Mouse (Mus musculus): ENCODE results near the gene Tulp3. TPM values are rescaled to one million over a fixed set of nuclear protein-coding genes. Genes with fewer than 3 reads are reported as not detected.

Gene Tulp3
- polyA plus RNA-seq, 1 experiment from 2014 or later = 23.4 TPM

- 57% methylated on average over 14 of the region's 14 CpGs for WGBS
- H3K4me1 ChIP-seq = peaks cover 42% of the 10 kb centered on the region
- no peaks in the 10 kb centered on the region for H3K9me3 ChIP-seq
- no peak for DNase-seq (ENCODE audit: low spot score)
- no peaks in the 10 kb centered on the region for H3K36me3 ChIP-seq (replicated peaks)
- H3K27ac ChIP-seq (replicated peaks) = 0 out of 2 replicates have a peak overlapping the region, but pooled peaks have one; percentile 32
- H3K4me3 ChIP-seq = no peak overlapping the region
- no peaks in the 10 kb centered on the region for H3K27me3 ChIP-seq (replicated peaks; ENCODE audit: low read depth, poor library complexity, severe bottlenecking)
These were observed 75.0 kb downstream of the Tulp3 start for GRCm38 (mm10) chr6:128280472-128281145.

- DNase-seq (ENCODE audit: low spot score) = no peak
- no peak overlapping the region for H3K4me3 ChIP-seq
These were observed 76.0 kb downstream of the Tulp3 start for GRCm38 (mm10) chr6:128279608-128280007.

DNA sequence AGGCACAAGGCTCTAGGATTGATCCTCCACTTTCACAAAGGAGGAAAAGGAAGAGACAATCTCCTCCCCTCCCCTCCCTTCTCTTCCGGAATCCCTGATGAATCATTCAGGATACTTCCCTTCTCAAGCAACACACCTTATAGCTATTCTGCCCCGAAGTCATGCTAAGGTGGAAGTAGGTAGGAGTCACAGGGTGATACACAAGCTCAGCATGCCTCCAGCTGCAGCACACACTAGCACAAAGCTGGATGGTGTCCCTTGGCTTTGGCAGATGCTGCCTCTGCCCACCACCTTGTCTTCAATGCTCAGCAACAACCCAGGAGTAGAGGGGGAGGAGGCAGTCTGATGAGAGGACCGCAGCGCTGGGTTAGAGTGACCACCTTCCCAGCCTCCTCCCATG lies 76.6 kb downstream of the Tulp3 start:
- no peak overlapping the region for H3K4me3 ChIP-seq
- WGBS = 68% methylated on average over 4 of the region's 4 CpGs
- H3K36me3 ChIP-seq (replicated peaks) = no peaks in the 10 kb centered on the region
- 0 out of 2 replicates have a peak overlapping the region, but pooled peaks have one; percentile 7 for H3K27ac ChIP-seq (replicated peaks)
- no peaks in the 10 kb centered on the region for H3K27me3 ChIP-seq (replicated peaks; ENCODE audit: low read depth, poor library complexity, severe bottlenecking)
- H3K4me1 ChIP-seq = peaks cover 36% of the 10 kb centered on the region
- no peak for DNase-seq (ENCODE audit: low spot score)
- H3K9me3 ChIP-seq = no peaks in the 10 kb centered on the region

More at GRCm38 (mm10) chr6:128279608-128280007, 76.0 kb downstream of the Tulp3 start:
- Histone ChIP-seq H3K27ac (replicated peaks) (no peak overlapping the region), H3K27me3 (replicated peaks; ENCODE audit: low read depth, poor library complexity, severe bottlenecking) (no peaks in the 10 kb centered on the region), H3K4me1 (peaks cover 38% of the 10 kb centered on the region), H3K36me3 (replicated peaks) (no peaks in the 10 kb centered on the region), H3K9me3 (no peaks in the 10 kb centered on the region)
- 50% methylated on average over 5 of the region's 5 CpGs for WGBS

DNA sequence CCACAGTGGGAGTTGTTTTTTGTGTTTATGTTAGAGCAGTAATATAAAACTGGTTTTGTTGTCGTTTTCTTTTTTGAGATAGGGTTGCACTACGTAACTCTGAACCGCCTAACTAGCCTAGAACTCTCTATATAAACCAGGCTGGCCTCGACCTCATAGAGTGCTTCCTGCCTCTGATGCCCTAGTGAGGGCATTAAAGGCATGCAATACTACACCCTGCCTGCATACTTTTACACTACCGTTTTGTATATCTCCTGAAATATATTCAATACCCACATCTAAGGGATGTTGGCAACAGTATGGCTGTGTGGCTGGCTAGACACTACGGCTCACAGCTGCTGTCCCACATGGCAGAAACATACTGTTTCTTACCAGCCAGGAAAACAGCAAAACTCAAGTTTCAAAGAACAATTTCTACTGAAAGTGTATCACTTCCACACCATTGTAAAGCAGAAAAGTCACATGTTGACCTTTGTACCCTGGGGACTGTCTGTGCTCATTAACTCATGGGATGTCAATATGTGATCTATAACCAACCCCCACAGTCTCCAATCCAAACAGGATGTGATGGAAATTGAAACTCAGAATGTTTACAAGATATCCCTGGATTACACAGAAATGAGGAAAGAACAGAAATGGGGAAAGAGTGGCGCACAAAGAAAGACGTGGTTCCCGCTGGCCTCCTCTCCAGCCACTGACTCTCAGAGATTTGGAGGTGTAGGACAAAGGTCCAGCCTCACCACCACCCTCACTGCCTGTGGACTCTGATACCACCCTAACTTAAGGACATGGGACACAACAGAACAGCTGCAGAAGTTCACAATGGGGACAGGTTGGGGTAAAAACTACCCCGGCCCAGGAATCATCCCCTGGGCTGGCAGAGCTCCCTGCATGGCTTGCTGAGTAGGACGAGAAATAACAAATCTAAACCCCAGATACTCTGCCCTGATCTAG lies 78.2 kb downstream of the Tulp3 start:
- Histone ChIP-seq H3K4me3 (no peak overlapping the region), H3K4me1 (peaks cover 36% of the 10 kb centered on the region), H3K27ac (replicated peaks) (peak overlapping the region; percentile 61), H3K27me3 (replicated peaks; ENCODE audit: low read depth, poor library complexity, severe bottlenecking) (no peaks in the 10 kb centered on the region), H3K36me3 (replicated peaks) (no peaks in the 10 kb centered on the region), H3K9me3 (no peaks in the 10 kb centered on the region)
- WGBS = 70% methylated on average over 11 of the region's 11 CpGs
- DNase-seq (ENCODE audit: low spot score) = no peak

- Histone ChIP-seq H3K27ac (replicated peaks) (no peak overlapping the region), H3K4me3 (no peak overlapping the region), H3K9me3 (no peaks in the 10 kb centered on the region), H3K27me3 (replicated peaks; ENCODE audit: low read depth, poor library complexity, severe bottlenecking) (no peaks in the 10 kb centered on the region), H3K36me3 (replicated peaks) (no peaks in the 10 kb centered on the region), H3K4me1 (peaks cover 33% of the 10 kb centered on the region)
- no peak for DNase-seq (ENCODE audit: low spot score)
- 94% methylated on average over 6 of the region's 6 CpGs for WGBS
These were observed 79.3 kb downstream of the Tulp3 start for GRCm38 (mm10) chr6:128276349-128276748.

GRCm38 (mm10) chr6:128275506-128276064 lies 80.1 kb downstream of the Tulp3 start:
- Histone ChIP-seq H3K36me3 (replicated peaks) (no peaks in the 10 kb centered on the region), H3K9me3 (no peaks in the 10 kb centered on the region), H3K4me1 (peaks cover 29% of the 10 kb centered on the region), H3K4me3 (no peak overlapping the region), H3K27me3 (replicated peaks; ENCODE audit: low read depth, poor library complexity, severe bottlenecking) (no peaks in the 10 kb centered on the region), H3K27ac (replicated peaks) (no peak overlapping the region; the same call in 1 of the 2 replicates)
- 92% methylated on average over 8 of the region's 8 CpGs for WGBS
- DNase-seq (ENCODE audit: low spot score) = no peak

DNA sequence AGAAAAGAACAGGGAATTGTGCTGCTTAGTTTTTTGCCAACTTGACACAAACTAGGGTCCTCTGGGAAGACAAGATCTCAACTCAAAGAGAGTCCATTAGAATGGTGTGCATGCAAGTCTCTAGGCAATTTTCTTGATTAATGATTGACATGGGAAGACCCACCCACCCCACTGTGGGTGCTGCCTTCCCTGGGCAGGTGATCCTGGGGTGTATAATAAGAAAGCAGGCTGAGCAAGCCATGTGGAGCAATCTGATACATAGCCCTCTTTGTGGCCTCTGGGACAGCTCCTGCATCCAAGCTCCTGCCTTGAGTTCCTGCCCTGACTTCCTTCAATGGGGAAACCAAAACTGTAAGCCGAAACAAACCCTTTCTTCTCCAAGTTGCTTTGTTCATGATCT lies 82.1 kb downstream of the Tulp3 start:
- DNase-seq (ENCODE audit: low spot score) = no peak
- Histone ChIP-seq H3K9me3 (no peaks in the 10 kb centered on the region), H3K27me3 (replicated peaks; ENCODE audit: low read depth, poor library complexity, severe bottlenecking) (no peaks in the 10 kb centered on the region), H3K4me1 (peaks cover 16% of the 10 kb centered on the region), H3K27ac (replicated peaks) (no peak overlapping the region), H3K4me3 (no peak overlapping the region), H3K36me3 (replicated peaks) (no peaks in the 10 kb centered on the region)
- 82% methylated on average over 1 of the region's 1 CpGs for WGBS

- 96% methylated on average over 17 of the region's 17 CpGs for WGBS
- Histone ChIP-seq H3K4me3 (no peak overlapping the region), H3K4me1 (peaks cover 14% of the 10 kb centered on the region), H3K9me3 (no peaks in the 10 kb centered on the region), H3K36me3 (replicated peaks) (no peaks in the 10 kb centered on the region), H3K27ac (replicated peaks) (no peak overlapping the region), H3K27me3 (replicated peaks; ENCODE audit: low read depth, poor library complexity, severe bottlenecking) (no peaks in the 10 kb centered on the region)
- DNase-seq (ENCODE audit: low spot score) = no peak
These were observed 82.9 kb downstream of the Tulp3 start for GRCm38 (mm10) chr6:128272754-128273153.

Other genes with a start within 250 kb of the Tulp3 start
- 69.3 and 69.7 TPM in 2 replicates for gene Tspan9, start 212.3 kb downstream of the Tulp3 start, polyA plus RNA-seq (2016; fragmentation: Nextera tagmentation; extraction: Ambion mirVana)
- 2.9 and 3.2 TPM in 2 replicates for gene Tead4, start 55.0 kb downstream of the Tulp3 start, polyA plus RNA-seq (2016; fragmentation: Nextera tagmentation; extraction: Ambion mirVana)
- 191 and 193 TPM in 2 replicates for gene Rhno1, start 7.1 kb upstream of the Tulp3 start, polyA plus RNA-seq (2016; fragmentation: Nextera tagmentation; extraction: Ambion mirVana)
- gene Foxm1, start 7.1 kb upstream of the Tulp3 start, polyA plus RNA-seq (2016; fragmentation: Nextera tagmentation; extraction: Ambion mirVana) = 63.0 and 68.7 TPM in 2 replicates
- gene Tex52, start 19.6 kb upstream of the Tulp3 start, polyA plus RNA-seq (2016; fragmentation: Nextera tagmentation; extraction: Ambion mirVana) = 0.18 and 0.55 TPM in 2 replicates
- gene Gm44596, start 19.7 kb upstream of the Tulp3 start, polyA plus RNA-seq (2016; fragmentation: Nextera tagmentation; extraction: Ambion mirVana) = not detected in 2 replicates
- 2.0 and 2.2 TPM in 2 replicates for gene Nrip2, start 43.4 kb upstream of the Tulp3 start, polyA plus RNA-seq (2016; fragmentation: Nextera tagmentation; extraction: Ambion mirVana)
- gene Itfg2, start 69.1 kb upstream of the Tulp3 start, polyA plus RNA-seq (2016; fragmentation: Nextera tagmentation; extraction: Ambion mirVana) = 39.0 and 43.7 TPM in 2 replicates
- 813 and 858 TPM in 2 replicates for gene Fkbp4, start 82.8 kb upstream of the Tulp3 start, polyA plus RNA-seq (2016; fragmentation: Nextera tagmentation; extraction: Ambion mirVana)
- not detected in 2 replicates for gene Pzp, start 170.9 kb upstream of the Tulp3 start, polyA plus RNA-seq (2016; fragmentation: Nextera tagmentation; extraction: Ambion mirVana)
- gene A2ml1, start 225.8 kb upstream of the Tulp3 start, polyA plus RNA-seq (2016; fragmentation: Nextera tagmentation; extraction: Ambion mirVana) = 0.20 TPM in 1 of 2 replicates, not detected in the other